Mouse (Mus musculus): ENCODE data around the gene Pla2g5. TPM values are rescaled to one million over a fixed set of nuclear protein-coding genes. Genes with fewer than 3 reads are reported as not detected.

The Pla2g5 gene
- not detected for polyA plus RNA-seq (2014; fragmentation: Illumina TruSeq; extraction: RNeasy Lipid Tissue Mini Kit (QIAGEN cat#74804); ENCODE audit: low read depth, low replicate concordance)

DNA sequence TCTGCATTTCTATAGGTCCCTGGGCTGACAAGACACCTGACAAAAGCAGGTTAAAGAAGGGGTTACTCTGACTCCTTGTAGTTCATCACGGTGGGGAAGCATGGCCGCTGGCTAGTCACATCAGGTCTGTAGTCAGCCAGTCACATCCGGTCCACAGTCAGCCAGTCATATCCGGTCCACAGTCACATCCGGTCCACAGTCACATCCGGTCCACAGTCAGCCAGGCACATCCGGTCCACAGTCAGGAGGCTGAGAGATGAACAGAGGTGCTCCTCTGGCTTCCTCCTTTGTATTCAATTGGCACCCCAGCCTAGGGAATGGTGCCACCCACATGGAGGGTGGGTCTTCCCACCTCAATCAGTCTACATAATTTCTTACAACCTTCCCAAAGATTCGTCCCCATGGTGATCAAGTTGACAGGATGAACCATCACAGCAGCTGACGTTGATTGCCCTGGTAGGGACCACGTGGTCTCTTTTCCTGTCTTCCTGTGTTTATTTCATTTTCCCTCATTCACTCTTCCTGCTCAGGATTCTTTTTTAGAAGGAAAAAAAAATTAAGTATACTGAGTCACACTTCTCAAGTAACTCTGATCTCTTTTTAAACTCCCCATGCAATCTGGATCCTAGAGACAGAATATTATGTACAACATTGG is at the start of gene Pla2g5:
Gene Pla2g5, minus strand, starts transcription at position 139 of the 655 bp plus-strand sequence.

DNA sequence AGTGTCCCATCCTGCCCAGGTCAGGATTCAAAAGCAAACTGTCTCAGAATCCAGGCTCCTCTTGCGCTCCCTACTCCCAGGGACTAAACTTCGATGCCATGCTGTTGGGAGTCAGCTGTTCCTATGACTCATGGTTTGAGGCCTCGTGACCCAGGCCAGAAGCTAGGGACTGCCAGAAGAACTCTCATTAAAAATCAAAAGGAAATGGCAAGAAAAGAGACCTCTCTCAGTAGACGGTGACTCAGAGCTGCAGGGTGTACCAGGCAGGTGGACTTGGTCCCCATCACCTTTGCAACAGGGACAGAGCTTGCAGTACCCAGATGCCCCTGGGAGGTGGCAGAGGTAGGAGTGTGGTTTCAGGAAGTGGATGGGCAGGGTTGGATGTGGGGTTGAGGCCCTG is 14.4 kb upstream of the Pla2g5 start, which contains the start of gene Pla2g2e:
Gene Pla2g2e, plus strand, starts transcription at position 212 of the 400 bp plus-strand sequence.

DNA sequence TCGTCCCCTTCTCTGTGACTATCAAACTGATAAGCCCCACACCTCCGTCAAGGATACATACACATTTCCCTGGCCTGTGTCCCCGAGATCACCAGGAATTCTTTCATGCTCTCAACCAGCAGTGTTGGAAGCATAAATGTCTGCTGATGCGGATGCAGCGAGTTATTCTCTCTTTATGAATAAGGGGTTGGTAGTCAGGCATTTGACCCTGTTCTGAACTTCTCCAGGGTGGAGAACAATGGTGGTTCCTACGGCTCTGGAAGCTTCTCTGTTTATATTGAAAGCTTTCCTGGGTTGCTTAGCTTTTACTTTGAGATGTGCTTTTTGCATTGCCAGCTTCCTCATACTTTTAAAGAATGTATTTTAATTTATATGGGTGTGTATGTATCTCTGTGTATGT is 10.6 kb upstream of the Pla2g5 start, which contains the start of gene Gm13030:
Gene Gm13030, minus strand, starts transcription at position 101 of the 400 bp plus-strand sequence.

DNA sequence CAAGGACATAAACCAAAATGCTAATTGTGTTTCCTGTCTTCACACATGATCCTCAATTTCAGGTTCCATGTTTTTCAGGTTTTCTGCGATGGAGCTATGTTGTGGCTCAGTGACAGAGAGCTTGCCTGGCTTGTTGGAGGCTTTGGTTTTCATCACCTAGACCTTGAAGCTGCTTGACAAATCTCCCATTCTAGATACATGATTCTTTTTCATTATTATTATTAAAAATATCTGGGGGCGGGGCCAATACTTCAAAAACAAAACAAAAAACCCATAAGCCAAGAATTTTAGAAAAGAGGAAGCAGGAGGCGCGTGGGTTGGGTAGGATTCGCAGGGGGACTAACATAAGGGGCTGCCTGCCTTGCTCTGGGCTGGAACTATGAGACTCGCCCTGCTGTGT is 87.8 kb downstream of the Pla2g5 start, which contains the start of gene Pla2g2d:
Gene Pla2g2d, plus strand, starts transcription at position 301 of the 400 bp plus-strand sequence.

DNA sequence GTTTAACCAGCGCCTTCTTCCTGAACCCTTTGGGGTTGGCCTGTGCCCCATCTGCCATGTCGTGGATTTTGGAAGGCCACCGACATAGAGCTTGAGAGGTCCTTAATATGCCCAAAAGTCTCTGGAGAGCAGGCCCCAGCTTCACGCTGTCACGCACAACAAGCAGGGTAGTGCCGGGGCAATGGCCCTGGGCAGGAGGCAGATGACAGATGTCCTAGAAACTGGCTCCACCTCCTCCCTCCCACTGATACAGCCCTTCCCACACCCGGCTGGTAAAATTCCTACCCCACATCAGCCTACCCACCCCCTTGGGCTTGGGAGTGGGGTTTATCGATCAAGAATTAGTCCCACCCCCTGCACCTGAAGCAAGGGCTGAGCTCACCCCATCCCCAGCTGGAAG is 105.9 kb downstream of the Pla2g5 start, which contains the start of gene Pla2g2f:
Gene Pla2g2f, minus strand, starts transcription at position 211 of the 400 bp plus-strand sequence.

Other genes starting within 250 kb of the Pla2g5 start
- not detected for gene Vwa5b1, start 227.6 kb downstream of the Pla2g5 start, polyA plus RNA-seq (2014; fragmentation: Illumina TruSeq; extraction: RNeasy Lipid Tissue Mini Kit (QIAGEN cat#74804); ENCODE audit: low read depth, low replicate concordance)
- not detected for gene Pla2g2c, start 138.7 kb downstream of the Pla2g5 start, polyA plus RNA-seq (2014; fragmentation: Illumina TruSeq; extraction: RNeasy Lipid Tissue Mini Kit (QIAGEN cat#74804); ENCODE audit: low read depth, low replicate concordance)
- gene Ubxn10, start 126.3 kb downstream of the Pla2g5 start, polyA plus RNA-seq (2014; fragmentation: Illumina TruSeq; extraction: RNeasy Lipid Tissue Mini Kit (QIAGEN cat#74804); ENCODE audit: low read depth, low replicate concordance): not detected
- gene Pla2g2f, start 105.9 kb downstream of the Pla2g5 start, polyA plus RNA-seq (2014; fragmentation: Illumina TruSeq; extraction: RNeasy Lipid Tissue Mini Kit (QIAGEN cat#74804); ENCODE audit: low read depth, low replicate concordance): not detected
- gene Pla2g2d, start 87.7 kb downstream of the Pla2g5 start, polyA plus RNA-seq (2014; fragmentation: Illumina TruSeq; extraction: RNeasy Lipid Tissue Mini Kit (QIAGEN cat#74804); ENCODE audit: low read depth, low replicate concordance): not detected
- gene Gm13030, start 10.5 kb upstream of the Pla2g5 start, polyA plus RNA-seq (2014; fragmentation: Illumina TruSeq; extraction: RNeasy Lipid Tissue Mini Kit (QIAGEN cat#74804); ENCODE audit: low read depth, low replicate concordance): not detected
- gene Pla2g2e, start 14.5 kb upstream of the Pla2g5 start, polyA plus RNA-seq (2014; fragmentation: Illumina TruSeq; extraction: RNeasy Lipid Tissue Mini Kit (QIAGEN cat#74804); ENCODE audit: low read depth, low replicate concordance): not detected
- gene Otud3, start 50.5 kb upstream of the Pla2g5 start, polyA plus RNA-seq (2014; fragmentation: Illumina TruSeq; extraction: RNeasy Lipid Tissue Mini Kit (QIAGEN cat#74804); ENCODE audit: low read depth, low replicate concordance): 0.85 TPM
- 3.2 TPM for gene Rnf186, start 103.6 kb upstream of the Pla2g5 start, polyA plus RNA-seq (2014; fragmentation: Illumina TruSeq; extraction: RNeasy Lipid Tissue Mini Kit (QIAGEN cat#74804); ENCODE audit: low read depth, low replicate concordance)
- 3.8 TPM for gene Tmco4, start 109.4 kb upstream of the Pla2g5 start, polyA plus RNA-seq (2014; fragmentation: Illumina TruSeq; extraction: RNeasy Lipid Tissue Mini Kit (QIAGEN cat#74804); ENCODE audit: low read depth, low replicate concordance)
- not detected for gene Htr6, start 212.1 kb upstream of the Pla2g5 start, polyA plus RNA-seq (2014; fragmentation: Illumina TruSeq; extraction: RNeasy Lipid Tissue Mini Kit (QIAGEN cat#74804); ENCODE audit: low read depth, low replicate concordance)
- not detected for gene Nbl1, start 229.5 kb upstream of the Pla2g5 start, polyA plus RNA-seq (2014; fragmentation: Illumina TruSeq; extraction: RNeasy Lipid Tissue Mini Kit (QIAGEN cat#74804); ENCODE audit: low read depth, low replicate concordance)